Mouse (Mus musculus) heart, adult 11 months (tissue): ENCODE measurements at regions not wholly inside any gene's neighbourhood (a gene's known extent, or its start where the extent isn't known, plus 50 kb on each side); places are given as distances from the start of the nearest gene placed in this dataset.
"Not testable (repeated sequence)": the region's sequence is repeated elsewhere in the genome, so short reads cannot be mapped to it uniquely, and the experiment has no call there.

Experiments used
- DNase-seq: peaks from one replicate; pipeline ENCODE4 v3.0.0; 2022

DNA sequence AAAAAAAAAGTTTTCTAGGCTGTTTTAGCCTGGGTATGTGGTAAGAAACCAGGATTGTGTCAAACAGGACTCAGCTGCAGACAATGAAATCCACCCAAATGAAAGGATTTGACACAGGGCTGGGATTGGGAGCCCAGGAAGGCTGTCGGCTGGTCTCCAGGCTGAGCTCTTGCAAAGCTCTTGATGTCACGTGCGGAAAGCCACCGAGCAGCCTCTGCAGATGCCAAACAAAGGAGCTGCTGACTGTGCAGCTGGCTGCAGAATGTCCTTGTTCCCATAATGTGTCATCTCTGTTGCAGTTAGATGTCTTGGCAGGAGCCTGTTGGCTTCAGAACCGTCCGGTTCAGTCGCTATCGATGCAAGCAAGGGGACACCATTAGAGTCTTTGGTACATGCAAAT, 56.1 kb downstream of the Bbs10 start:
- DNase-seq: peak; percentile 92

DNA sequence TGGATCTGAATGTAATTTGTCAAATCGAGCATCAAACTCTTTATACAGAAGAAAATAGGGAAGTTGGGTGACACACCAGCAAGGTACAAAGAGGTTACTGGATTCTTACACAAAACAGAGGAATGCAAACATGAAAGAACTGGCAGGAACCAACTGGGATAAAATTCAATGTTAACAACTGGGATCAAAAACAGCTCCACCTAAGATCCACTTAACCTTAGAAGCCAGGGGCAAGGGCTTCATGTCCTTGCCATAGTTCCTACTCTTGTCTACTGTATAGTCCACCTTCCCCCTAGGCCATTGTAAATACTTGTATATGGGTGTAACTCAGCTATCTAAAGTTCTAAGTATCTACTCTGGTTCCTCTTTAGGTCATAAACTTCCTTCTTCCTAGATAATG, 59.9 kb downstream of the Bbs10 start:
- DNase-seq: peak; percentile 13

DNA sequence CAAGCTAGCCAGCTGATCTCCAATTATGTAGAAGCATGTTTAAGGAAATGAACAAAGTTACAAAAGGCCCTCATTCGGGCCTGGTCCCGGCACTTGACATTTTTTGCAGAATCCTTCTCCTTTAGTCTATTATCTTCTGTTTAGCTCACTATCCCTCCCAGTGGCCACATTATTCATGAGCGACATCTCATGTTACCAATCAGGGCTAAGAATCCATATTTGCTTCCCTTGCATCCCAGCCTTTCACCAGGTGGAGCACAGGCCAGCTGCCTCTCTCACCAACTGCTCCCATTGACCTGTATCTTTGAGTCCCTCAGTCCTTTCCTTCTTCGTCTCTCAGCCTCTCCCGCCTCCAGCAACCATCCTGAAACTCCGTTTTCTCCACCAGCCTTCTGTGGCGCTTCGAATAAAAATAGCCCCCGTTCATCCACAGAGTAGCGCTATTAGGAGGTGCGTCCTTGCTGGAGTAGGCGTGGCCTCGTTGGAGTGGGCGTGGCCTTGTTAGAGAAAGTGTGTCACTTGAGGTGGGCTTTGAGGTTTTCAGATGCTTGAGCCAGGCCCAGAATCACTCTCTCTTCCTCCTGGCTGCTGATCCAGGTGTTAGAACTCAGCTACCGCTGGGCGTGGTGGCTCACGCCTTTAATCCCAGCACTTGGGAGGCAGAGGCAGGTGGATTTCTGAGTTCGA, 63.4 kb downstream of the Bbs10 start:
- DNase-seq: no peak

DNA sequence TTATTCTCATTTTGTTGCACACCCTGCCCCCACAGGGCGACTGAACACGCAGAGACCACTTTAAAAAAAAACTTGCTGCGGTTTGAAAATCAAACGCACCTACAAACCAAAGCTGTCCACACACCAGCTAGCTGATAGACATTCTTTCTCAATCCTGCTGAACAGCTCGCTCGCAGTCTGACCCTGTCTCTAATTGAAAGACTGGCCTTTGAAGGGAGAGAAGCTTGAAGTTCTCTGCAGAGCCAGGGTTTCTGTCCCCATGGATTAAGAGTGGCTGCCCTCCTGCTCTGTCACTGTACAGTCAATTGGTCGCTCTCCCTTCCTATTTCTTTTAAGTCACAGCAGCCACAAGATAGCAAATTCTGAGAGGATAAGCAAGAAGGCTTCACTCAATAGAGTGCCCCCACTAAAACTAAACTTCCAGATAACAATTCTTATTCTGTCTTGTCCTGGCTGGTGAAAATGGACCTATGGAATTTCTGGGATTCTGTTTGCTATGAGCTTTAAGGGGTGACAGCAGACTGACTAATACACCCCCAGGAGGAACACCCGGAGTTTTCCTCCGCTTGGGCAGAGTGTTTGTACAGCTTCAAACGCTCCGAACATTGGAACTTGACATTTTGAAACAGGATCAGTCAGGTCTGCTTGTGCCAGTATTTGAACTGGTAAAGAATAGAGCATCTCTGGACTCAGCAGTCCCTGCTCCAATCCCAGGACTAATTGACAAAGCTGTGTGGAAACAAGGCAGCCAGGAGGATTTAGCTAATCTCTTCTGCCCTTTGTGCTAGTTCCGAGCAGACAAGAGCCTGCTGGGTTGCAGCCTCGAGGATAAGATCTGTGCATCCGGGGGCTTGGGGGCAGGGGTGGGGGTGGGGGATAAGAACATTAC, 65.5 kb downstream of the Bbs10 start:
- no peak for DNase-seq

DNA sequence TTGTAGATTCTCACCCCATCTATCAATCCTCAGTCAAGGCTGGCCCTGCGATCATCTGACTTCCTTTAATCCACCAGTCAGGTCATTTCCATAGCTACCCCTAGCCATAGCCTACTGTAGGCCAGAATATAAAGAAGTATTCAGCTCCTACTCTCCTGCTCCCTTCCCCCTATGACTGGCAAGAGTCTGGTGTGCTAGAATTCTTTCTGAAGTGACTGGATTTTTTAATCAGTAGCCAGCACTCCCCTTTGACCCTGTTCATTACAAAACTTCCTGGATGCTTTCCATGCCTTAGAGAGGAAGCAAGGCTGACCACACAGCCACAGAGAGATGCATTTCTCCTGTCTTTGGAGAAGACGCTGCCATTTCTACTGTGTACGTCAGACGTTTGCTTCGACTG, 66.5 kb downstream of the Bbs10 start:
- no peak for DNase-seq

DNA sequence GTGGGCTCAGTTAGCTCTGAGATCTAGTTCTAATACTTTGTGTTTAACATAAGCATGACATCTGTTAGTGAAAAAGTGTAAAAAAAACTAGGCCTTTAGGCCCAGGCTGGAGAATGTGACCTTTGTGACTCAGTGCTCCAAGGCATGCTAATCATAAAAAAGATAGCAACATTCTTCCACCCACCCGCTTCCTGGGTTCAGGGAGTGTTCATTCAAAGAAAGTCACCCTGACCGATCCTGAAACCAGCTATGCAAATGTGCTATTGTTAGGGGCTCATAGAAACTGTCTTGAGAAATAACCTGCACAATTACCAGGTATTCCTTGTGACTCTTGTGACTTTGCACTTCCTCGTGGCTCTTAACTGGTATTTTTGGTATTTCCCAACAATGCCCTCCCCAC, 70.6 kb downstream of the Bbs10 start:
- not testable (repeated sequence) for DNase-seq

DNA sequence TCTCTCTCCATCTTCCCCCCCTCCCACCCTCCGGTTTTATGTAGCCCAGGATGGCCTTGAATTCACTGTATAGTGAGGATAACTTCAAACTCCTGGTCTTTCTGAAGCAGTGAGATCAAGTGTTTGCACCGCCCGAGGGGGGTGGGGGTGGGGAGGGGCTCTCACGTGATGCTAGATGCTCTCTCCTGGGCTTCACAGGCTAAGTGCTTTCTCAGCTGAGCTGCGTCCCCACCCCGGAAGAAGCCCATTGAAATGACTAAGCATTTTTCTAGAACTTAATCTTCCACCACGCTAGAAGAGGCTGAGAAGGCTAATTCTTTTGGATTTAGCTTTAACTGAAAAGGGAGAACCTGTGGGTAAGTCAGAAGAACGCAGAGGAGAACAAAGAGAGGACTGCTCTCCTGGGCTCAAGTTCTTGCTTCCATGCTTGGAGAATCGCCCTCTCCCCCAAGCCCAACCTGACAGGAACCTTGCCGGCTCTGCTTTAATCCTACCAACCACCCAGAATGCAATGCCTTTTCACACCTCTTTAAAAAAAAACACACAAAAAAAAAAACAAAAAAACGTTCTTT, 79.7 kb downstream of the Bbs10 start:
- DNase-seq: no peak

DNA sequence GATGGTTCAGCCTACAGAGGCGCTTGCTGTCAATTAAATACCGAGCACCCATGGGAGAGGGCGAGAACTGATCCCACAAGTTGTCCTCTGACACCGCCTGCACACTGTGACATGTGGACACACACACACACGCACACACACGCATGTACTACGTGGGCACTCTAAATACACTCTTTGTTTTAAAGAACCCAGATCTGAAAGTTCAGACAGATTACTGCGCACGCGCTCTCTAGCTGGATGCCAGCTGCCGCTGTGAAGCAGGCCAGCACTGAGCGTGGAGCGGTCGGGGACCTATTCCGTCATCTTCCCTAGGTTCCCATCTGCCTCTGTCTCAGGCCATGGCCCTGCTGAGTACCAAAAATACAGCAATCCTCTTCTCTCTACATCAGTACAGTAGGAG, 83.2 kb downstream of the Bbs10 start:
- DNase-seq: no peak

DNA sequence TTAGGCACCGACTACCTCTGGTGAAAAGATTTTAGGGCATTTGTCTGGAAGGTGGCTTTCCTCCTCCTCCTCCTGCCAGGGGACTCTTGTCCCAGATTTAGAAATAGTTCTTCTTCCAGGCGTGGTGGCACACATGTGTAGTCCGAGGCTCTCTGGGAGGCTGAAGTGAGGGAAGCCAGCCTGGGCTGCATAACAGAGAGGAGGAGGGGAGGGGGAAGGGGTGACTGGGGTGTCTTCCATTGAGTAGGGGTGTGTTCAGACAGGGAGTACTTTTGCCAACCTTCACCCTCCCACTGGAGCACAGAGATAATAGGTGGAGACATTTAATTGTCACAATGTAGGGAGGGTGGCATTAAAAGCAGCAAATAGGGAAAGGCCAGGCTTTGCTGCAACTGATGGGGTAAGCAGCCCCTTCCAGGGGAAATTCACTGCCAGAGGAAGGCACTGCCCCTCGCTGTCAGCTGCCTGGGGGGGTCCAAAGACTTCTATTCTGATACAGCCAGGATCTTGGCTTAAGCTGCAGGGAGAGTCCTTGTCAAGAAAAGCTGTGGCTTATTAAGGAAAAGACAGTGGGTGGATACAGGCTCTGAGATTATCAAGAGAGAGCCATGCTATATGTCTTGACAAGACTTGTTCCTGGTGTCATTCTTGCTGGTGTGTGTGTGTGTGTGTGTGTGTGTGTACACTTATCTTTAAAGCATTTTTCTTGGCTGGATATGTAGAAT, 83.9 kb downstream of the Bbs10 start:
- no peak for DNase-seq

DNA sequence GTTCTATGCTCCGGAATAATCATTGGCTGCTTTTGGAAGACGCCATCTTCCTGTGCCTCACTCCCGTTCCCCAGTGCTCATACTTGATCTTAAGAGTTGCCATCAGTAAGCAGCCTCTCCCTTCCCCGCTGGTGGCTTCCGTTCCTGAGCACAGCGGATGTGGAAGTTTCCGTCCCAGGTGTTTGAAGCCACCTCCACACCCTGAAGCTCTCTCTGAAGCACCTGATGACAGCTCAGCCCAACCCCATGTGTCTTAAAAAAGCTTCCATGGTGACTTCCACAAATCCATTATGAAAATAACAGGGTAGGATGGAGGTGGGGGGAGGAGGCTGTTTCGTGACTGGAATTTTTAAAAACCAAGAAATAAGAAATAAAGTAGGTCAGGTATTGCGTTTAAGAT, 87.1 kb downstream of the Bbs10 start:
- DNase-seq: no peak

DNA sequence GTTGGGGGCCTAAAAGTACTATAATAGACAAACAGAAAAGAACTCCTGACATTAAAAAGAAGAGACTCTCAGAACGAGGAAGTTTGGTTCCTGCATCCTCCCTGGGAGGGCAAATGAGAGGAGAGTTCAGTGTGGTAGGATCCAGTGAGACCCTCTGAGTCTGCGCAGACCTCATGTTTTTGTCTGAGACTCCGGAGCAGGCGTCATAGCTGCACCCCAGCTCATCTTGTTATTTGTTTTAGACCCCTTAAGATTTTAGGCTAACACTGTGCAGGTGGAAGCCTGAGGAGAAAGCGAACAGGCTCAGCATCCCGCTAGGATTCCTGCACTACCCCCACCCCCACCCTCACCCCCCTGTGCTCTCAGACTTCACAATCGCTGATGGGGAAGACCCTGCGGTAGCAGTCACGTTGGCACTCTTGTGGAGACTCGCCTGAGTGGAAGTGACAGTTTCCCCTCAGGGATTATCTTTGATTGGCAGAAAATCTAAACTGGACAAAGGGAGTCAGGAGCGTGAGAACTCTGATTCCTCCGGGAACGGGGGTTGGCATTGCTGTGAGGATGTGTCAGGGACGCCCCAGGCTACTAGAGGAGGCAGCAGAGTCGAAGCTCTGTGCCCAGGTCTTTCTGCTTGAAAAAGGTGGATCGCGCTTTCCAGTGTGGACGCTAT, 85.0 kb upstream of the Nap1l1 start:
- DNase-seq: no peak

DNA sequence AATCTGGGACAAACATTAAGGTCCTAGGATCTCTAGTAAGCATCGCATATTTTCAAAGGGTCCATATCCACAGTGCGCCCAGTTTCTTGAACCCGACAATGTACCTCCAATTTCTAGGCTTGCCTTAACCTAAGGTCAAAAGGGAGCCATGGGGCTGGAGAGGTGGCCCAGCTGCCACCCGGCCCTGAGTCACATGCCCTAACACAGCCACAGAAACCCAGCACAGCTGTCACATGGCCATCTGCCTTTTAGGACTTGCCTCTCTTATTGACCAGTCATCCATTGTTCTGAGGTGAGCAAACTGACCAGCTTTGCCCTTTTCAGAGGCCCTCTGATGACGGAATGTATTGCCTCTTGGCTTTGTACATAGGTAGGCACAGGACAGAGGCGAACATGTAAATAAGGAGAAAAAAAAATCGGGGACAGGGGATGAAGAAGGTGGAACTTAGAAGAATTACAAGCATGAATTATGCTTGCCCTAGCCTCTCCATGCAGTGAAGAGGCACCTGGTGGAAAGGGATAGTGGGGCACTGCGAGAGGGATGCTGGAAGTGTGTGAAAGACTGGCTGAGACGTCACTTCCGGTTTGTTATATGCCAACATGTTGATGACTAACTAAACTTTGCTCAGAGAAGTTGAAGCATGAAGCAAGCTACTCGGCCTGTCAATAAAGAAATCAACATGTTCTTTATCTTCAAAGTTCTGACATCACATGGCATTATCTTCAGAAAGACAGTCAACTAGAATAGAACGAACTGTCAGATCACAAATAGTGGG, 84.3 kb upstream of the Nap1l1 start:
- DNase-seq: no peak

DNA sequence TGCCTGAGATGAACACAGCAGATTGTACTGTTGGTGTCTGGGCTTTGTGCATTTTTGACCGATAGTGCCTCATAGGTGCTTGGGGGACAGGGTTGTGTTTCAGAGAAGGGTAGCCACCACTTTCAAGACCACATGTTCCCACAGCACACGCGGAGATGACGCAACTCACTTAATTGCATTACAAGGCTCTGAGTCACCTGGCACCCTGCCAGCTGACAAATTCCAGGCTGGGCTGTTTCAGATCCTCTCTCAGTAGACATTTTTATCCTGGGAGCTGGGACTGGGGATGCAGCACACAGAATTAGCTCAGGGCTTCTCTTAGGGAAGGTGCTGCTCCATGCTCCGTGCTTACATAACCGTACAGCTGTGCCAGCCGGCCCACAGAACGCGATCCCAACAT, 83.1 kb upstream of the Nap1l1 start:
- DNase-seq: peak; percentile 98

DNA sequence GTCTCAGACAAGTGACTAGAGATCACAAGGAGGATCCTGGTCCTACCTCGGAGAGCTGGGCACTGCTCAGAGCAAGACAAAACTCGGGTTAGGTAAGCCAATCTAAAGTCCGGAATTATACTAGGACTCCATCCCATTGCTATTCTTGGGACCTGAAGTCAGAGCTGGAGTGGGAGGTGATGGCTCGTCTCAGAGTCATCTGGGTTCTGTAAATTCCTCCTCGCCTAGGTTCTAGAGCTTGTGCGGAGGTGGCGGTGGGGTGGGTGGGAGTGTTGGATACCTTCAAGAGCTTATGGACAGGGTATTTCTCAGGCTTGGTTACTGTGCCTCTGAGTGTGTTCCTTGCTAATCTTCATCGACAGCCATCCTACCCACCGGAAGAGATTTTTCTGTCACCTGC, 78.6 kb upstream of the Nap1l1 start:
- DNase-seq: no peak

DNA sequence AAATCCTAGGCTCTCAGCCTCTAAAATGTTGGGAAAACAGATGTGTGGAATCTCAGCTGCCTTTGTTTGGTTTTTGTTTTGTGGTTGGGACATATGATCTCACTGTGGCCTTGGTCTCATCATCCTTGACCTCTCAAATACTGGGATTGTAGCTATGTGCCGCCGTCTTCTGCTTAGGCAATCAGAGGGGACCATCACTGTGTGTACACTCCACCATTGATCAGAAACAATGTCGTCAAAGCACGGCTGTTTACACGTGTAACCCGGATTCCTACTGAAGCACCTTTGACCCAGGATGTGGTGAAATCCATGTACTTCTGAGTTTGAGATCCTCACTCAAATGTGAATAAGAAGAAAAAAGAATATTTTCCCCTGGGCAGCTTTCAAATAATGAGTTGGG, 68.0 kb upstream of the Nap1l1 start:
- no peak for DNase-seq

DNA sequence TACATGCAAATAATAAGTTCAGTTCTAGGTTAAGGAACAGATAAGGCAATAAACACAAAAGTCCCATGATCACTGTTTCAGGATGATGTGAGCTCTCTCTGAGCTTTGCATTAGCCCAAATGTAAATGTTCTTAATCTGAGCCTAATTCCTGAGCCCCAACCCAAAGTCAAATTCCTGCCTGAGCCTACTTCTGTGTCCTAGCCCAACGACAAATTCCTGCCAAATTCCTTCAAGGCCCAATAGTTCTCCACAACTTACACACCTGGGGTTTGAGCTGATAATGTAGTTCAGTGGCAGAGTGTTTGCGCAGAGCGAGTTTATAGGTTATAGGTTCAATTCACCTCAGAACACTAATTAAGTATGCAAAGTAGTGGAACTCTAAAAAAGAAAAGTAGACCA, 64.1 kb upstream of the Nap1l1 start:
- DNase-seq: no peak

DNA sequence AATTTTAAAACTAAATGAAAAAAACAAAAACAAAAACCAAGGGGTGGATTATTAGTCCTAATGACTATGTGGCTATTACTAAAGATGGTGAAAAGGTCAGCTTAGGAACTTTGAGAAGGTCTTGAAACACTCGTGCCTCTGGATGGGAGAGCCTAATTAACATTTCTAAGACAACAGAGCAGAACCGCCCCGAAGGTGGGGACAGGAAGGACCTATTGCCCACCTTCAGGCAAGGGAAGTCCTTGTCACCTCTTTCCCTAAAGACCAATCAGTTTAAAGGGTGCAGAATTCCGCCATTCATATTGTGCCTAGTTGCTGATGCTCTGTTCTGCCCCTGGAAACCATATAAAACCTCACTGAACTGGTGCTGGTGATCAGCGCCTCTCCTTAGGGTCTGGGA, 63.5 kb upstream of the Nap1l1 start:
- DNase-seq: no peak

DNA sequence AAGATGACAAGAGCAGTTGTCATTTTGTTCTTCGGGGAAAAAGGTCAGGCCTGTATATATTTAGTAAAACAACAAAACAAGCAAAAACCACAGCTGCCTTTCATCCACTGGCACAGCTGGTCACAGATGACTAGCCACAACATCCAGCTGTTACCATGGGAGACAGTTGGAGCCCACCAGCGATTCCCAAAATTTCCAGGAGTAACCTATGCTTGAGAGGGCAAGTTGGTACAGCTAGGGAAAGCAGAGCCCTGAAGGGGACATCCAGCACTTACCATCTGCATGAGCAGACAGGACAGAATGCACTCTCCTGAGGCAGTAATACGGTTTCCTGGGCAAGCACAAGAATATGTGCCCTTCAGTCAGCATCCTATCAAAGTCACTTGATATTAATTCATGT, 62.9 kb upstream of the Nap1l1 start:
- DNase-seq: no peak

DNA sequence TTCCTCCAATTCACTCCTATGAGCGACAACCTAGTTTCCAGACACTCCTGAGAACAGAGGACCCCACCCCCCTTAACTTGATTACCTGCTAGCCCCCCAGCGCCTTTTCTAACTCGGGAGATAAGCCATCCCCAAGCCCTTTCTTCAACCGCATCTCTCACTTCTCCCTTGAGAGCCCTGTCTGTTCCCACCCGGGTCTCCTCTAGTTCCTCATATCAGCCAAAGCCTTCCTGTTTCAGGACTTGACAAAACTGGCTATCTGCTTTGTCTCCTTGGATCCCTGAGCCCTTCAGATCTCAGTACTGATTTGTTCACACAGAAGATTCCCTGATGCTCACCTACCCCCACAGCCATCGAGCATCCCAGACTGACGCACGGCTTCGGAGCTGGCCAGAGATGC, 61.5 kb upstream of the Nap1l1 start:
- no peak for DNase-seq

DNA sequence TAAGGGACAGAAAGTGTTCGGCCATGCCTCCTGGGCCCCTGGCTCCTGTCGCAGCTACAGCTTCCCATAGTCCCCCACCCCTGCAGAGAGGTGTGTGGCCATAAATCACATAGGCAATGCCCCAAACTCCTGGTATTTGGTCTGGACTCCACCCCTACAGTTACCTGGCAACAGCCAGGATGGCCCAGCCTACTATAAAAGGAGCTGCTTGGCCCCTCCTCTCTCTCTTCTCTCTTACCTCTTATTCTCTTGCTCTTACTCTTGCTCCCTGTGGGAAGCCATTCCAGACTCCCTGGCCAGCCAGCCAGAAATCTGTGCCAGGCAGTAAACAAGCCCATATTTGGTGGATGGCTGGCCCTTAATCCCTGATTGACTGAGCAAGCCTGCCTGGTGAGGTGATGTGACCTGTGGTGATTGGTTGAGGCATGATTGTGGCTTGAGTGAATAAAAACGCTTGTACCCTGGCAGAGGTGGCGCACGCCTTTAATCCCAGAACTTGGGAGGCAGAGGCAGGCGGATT, 56.4 kb upstream of the Nap1l1 start:
- no peak for DNase-seq

DNA sequence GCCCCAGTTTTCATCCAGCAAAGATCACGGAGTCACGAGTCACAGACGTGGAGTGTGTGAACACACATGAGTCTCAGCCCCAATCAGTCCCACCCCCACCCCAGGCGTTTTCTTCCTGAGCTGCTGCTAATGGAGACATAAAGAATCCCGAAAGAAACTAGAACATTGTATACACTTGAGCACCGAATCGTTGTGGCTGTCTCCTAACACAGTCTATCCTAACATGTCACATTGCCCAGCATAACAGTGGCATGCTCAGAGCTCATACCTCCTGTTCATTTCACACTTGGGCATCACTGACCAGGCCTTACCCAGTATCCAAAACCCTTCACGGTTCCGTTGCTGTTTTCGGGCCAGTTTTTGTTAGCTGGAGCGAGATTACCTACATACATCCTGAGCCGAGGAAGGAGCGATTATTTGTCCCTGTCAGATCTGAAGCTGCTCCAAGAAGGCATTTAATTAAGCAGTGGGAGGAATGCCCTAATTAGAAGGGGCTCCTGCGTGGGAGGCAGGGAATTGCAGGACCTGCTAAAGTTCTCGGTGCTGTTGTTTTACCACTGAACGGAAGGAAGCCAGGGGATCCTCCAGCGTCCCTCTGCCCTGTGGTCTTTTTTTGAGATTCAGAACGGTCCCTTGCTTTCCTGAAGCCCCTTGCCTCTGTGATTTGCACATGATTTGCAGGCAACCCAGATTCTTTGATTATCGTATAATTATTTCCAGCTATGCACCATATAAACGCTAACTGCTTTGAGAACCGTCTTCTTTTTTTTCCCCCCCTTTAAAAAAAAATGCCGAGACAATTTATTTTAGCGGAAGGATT, 53.4 kb upstream of the Nap1l1 start:
- peak; percentile 86 for DNase-seq
